Mouse (Mus musculus): ENCODE measurements around the gene Megf11. TPM values are rescaled to one million over a fixed set of nuclear protein-coding genes. Genes with fewer than 3 reads are reported as not detected.

The Megf11 gene
- polyA plus RNA-seq, 1 experiment from 2014 or later = 1.4 TPM

- ATAC-seq (ENCODE audit: insufficient number of reproducible peaks, low FRiP score, low TSS enrichment, low read depth) = no peak
- Histone ChIP-seq H3K9me3 (ENCODE audit: control insufficient read depth, low read length) (no peaks in the 10 kb centered on the region), H3K27ac (replicated peaks; ENCODE audit: low read depth, low read length) (no peak overlapping the region), H3K4me2 (ENCODE audit: low read depth, severe bottlenecking) (no peak overlapping the region), H3K27me3 (ENCODE audit: control insufficient read depth, insufficient read depth, low read length) (no peaks in the 10 kb centered on the region), H3K4me1 (ENCODE audit: control insufficient read depth, insufficient read depth, low read length) (no peaks in the 10 kb centered on the region), H3K36me3 (ENCODE audit: control insufficient read depth, insufficient read depth, low read length) (no peaks in the 10 kb centered on the region), H3K9ac (ENCODE audit: low read length) (no peak overlapping the region), H3K4me3 (ENCODE audit: low read depth, low read length) (no peak overlapping the region)
- WGBS = 74% methylated on average over 4 of the region's 4 CpGs
- no peak for DNase-seq (ENCODE audit: low spot score)
Measured at GRCm38 (mm10) chr9:64542246-64542645, 156.8 kb downstream of the Megf11 start.

GRCm38 (mm10) chr9:64543125-64543524, 157.7 kb downstream of the Megf11 start:
- WGBS = 42% methylated on average over 7 of the region's 7 CpGs
- Histone ChIP-seq H3K4me1 (ENCODE audit: control insufficient read depth, insufficient read depth, low read length) (no peaks in the 10 kb centered on the region), H3K27me3 (ENCODE audit: control insufficient read depth, insufficient read depth, low read length) (no peaks in the 10 kb centered on the region), H3K36me3 (ENCODE audit: control insufficient read depth, insufficient read depth, low read length) (no peaks in the 10 kb centered on the region), H3K9me3 (ENCODE audit: control insufficient read depth, low read length) (no peaks in the 10 kb centered on the region), H3K27ac (replicated peaks; ENCODE audit: low read depth, low read length) (no peak overlapping the region), H3K9ac (ENCODE audit: low read length) (no peak overlapping the region), H3K4me2 (ENCODE audit: low read depth, severe bottlenecking) (no peak overlapping the region), H3K4me3 (ENCODE audit: low read depth, low read length) (no peak overlapping the region)
- ATAC-seq (ENCODE audit: insufficient number of reproducible peaks, low FRiP score, low TSS enrichment, low read depth) (no peak), DNase-seq (ENCODE audit: low spot score) (no peak)

GRCm38 (mm10) chr9:64546344-64546991, 161.0 kb downstream of the Megf11 start:
- DNase-seq (ENCODE audit: low spot score) (no peak), ATAC-seq (ENCODE audit: insufficient number of reproducible peaks, low FRiP score, low TSS enrichment, low read depth) (no peak)
- WGBS = 68% methylated on average over 7 of the region's 7 CpGs
- Histone ChIP-seq H3K9me3 (ENCODE audit: control insufficient read depth, low read length) (no peaks in the 10 kb centered on the region), H3K4me1 (ENCODE audit: control insufficient read depth, insufficient read depth, low read length) (0 out of 2 replicates have a peak, but pooled peaks cover 2% of the 10 kb centered on the region), H3K9ac (ENCODE audit: low read length) (no peak overlapping the region), H3K27me3 (ENCODE audit: control insufficient read depth, insufficient read depth, low read length) (no peaks in the 10 kb centered on the region), H3K36me3 (ENCODE audit: control insufficient read depth, insufficient read depth, low read length) (no peaks in the 10 kb centered on the region), H3K4me2 (ENCODE audit: low read depth, severe bottlenecking) (no peak overlapping the region), H3K27ac (replicated peaks; ENCODE audit: low read depth, low read length) (no peak overlapping the region), H3K4me3 (ENCODE audit: low read depth, low read length) (no peak overlapping the region)

- no peak for DNase-seq (ENCODE audit: low spot score)
- 82% methylated on average over 6 of the region's 6 CpGs for WGBS
Measured at GRCm38 (mm10) chr9:64548332-64548731, 162.9 kb downstream of the Megf11 start.

GRCm38 (mm10) chr9:64551307-64551706, 165.9 kb downstream of the Megf11 start:
- H3K9me3 ChIP-seq (ENCODE audit: control insufficient read depth, low read length) = no peaks in the 10 kb centered on the region
- WGBS = 85% methylated on average over 1 of the region's 1 CpGs
- no peak overlapping the region for H3K4me2 ChIP-seq (ENCODE audit: low read depth, severe bottlenecking)
- no peak overlapping the region for H3K9ac ChIP-seq (ENCODE audit: low read length)
- ATAC-seq (ENCODE audit: insufficient number of reproducible peaks, low FRiP score, low TSS enrichment, low read depth) = no peak
- no peak for DNase-seq (ENCODE audit: low spot score)
- H3K36me3 ChIP-seq (ENCODE audit: control insufficient read depth, insufficient read depth, low read length) = no peaks in the 10 kb centered on the region
- H3K4me1 ChIP-seq (ENCODE audit: control insufficient read depth, insufficient read depth, low read length) = 0 out of 2 replicates have a peak, but pooled peaks cover 2% of the 10 kb centered on the region
- H3K27me3 ChIP-seq (ENCODE audit: control insufficient read depth, insufficient read depth, low read length) = no peaks in the 10 kb centered on the region
- H3K4me3 ChIP-seq (ENCODE audit: low read depth, low read length) = no peak overlapping the region
- H3K27ac ChIP-seq (replicated peaks; ENCODE audit: low read depth, low read length) = no peak overlapping the region

More at GRCm38 (mm10) chr9:64548332-64548731, 162.9 kb downstream of the Megf11 start:
- Histone ChIP-seq H3K9me3 (ENCODE audit: control insufficient read depth, low read length) (no peaks in the 10 kb centered on the region), H3K36me3 (ENCODE audit: control insufficient read depth, insufficient read depth, low read length) (no peaks in the 10 kb centered on the region), H3K4me1 (ENCODE audit: control insufficient read depth, insufficient read depth, low read length) (0 out of 2 replicates have a peak, but pooled peaks cover 2% of the 10 kb centered on the region), H3K27ac (replicated peaks; ENCODE audit: low read depth, low read length) (no peak overlapping the region), H3K4me2 (ENCODE audit: low read depth, severe bottlenecking) (no peak overlapping the region), H3K9ac (ENCODE audit: low read length) (no peak overlapping the region), H3K27me3 (ENCODE audit: control insufficient read depth, insufficient read depth, low read length) (no peaks in the 10 kb centered on the region), H3K4me3 (ENCODE audit: low read depth, low read length) (no peak overlapping the region)
- ATAC-seq (ENCODE audit: insufficient number of reproducible peaks, low FRiP score, low TSS enrichment, low read depth) = no peak

- Histone ChIP-seq H3K4me1 (ENCODE audit: control insufficient read depth, insufficient read depth, low read length) (0 out of 2 replicates have a peak, but pooled peaks cover 2% of the 10 kb centered on the region), H3K27ac (replicated peaks; ENCODE audit: low read depth, low read length) (no peak overlapping the region), H3K36me3 (ENCODE audit: control insufficient read depth, insufficient read depth, low read length) (no peaks in the 10 kb centered on the region), H3K4me2 (ENCODE audit: low read depth, severe bottlenecking) (no peak overlapping the region), H3K9ac (ENCODE audit: low read length) (no peak overlapping the region), H3K27me3 (ENCODE audit: control insufficient read depth, insufficient read depth, low read length) (no peaks in the 10 kb centered on the region), H3K9me3 (ENCODE audit: control insufficient read depth, low read length) (no peaks in the 10 kb centered on the region), H3K4me3 (ENCODE audit: low read depth, low read length) (no peak overlapping the region)
- ATAC-seq (ENCODE audit: insufficient number of reproducible peaks, low FRiP score, low TSS enrichment, low read depth) = no peak
- 67% methylated on average over 4 of the region's 4 CpGs for WGBS
- no peak for DNase-seq (ENCODE audit: low spot score)
Measured at GRCm38 (mm10) chr9:64552046-64552445, 166.6 kb downstream of the Megf11 start.

- Histone ChIP-seq H3K9me3 (ENCODE audit: control insufficient read depth, low read length) (no peaks in the 10 kb centered on the region), H3K36me3 (ENCODE audit: control insufficient read depth, insufficient read depth, low read length) (no peaks in the 10 kb centered on the region), H3K4me2 (ENCODE audit: low read depth, severe bottlenecking) (no peak overlapping the region), H3K27ac (replicated peaks; ENCODE audit: low read depth, low read length) (no peak overlapping the region), H3K27me3 (ENCODE audit: control insufficient read depth, insufficient read depth, low read length) (no peaks in the 10 kb centered on the region), H3K9ac (ENCODE audit: low read length) (no peak overlapping the region), H3K4me1 (ENCODE audit: control insufficient read depth, insufficient read depth, low read length) (0 out of 2 replicates have a peak, but pooled peaks cover 2% of the 10 kb centered on the region), H3K4me3 (ENCODE audit: low read depth, low read length) (no peak overlapping the region)
- 71% methylated on average over 4 of the region's 4 CpGs for WGBS
- no peak for ATAC-seq (ENCODE audit: insufficient number of reproducible peaks, low FRiP score, low TSS enrichment, low read depth)
- DNase-seq (ENCODE audit: low spot score) = no peak
Measured at GRCm38 (mm10) chr9:64553441-64553840, 168.0 kb downstream of the Megf11 start.

- no peak overlapping the region for H3K27ac ChIP-seq (replicated peaks; ENCODE audit: low read depth, low read length)
- no peak for DNase-seq (ENCODE audit: low spot score)
- WGBS = 74% methylated on average over 7 of the region's 7 CpGs
- H3K4me3 ChIP-seq (ENCODE audit: low read depth, low read length) = no peak overlapping the region
- no peak for ATAC-seq (ENCODE audit: insufficient number of reproducible peaks, low FRiP score, low TSS enrichment, low read depth)
- no peaks in the 10 kb centered on the region for H3K27me3 ChIP-seq (ENCODE audit: control insufficient read depth, insufficient read depth, low read length)
- H3K4me2 ChIP-seq (ENCODE audit: low read depth, severe bottlenecking) = no peak overlapping the region
- no peaks in the 10 kb centered on the region for H3K36me3 ChIP-seq (ENCODE audit: control insufficient read depth, insufficient read depth, low read length)
- no peaks in the 10 kb centered on the region for H3K4me1 ChIP-seq (ENCODE audit: control insufficient read depth, insufficient read depth, low read length)
- H3K9me3 ChIP-seq (ENCODE audit: control insufficient read depth, low read length) = no peaks in the 10 kb centered on the region
- H3K9ac ChIP-seq (ENCODE audit: low read length) = no peak overlapping the region
Measured at GRCm38 (mm10) chr9:64555620-64556019, 170.2 kb downstream of the Megf11 start.
